Mouse (Mus musculus): ENCODE measurements at regions not wholly inside any gene's neighbourhood (a gene's known extent, or its start where the extent isn't known, plus 50 kb on each side); places are given as distances from the start of the nearest gene placed in this dataset.

DNA sequence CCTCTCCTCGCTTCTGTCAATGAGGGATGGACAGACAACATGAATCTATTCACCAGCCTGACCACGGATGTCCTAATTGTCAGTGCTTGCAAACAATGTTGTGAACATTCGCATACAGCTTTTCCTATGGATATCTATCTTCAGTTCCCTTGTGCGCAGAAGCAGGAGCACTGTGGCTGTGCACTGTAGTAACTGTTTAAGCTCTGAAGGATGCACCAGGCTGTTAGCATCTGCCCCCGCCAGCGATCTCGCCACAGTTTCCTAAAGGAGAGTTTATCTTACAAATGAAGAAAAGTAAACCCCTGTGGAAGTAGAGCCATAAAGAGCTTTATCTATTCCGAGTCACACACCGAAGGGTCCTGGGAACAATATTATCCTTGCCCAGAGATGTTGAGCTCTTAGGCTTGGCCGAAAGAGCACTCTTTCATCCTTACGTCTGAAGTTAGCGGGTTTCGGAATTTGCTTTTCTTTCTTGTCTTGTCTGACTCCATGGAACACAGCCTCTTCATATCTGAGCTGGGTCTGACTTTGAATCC is 357.4 kb downstream of the Agtpbp1 start:
- no peak for DNase-seq

GRCm38 (mm10) chr13:59220587-59220986 is 364.4 kb downstream of the Agtpbp1 start:
- DNase-seq, result no peak

DNA sequence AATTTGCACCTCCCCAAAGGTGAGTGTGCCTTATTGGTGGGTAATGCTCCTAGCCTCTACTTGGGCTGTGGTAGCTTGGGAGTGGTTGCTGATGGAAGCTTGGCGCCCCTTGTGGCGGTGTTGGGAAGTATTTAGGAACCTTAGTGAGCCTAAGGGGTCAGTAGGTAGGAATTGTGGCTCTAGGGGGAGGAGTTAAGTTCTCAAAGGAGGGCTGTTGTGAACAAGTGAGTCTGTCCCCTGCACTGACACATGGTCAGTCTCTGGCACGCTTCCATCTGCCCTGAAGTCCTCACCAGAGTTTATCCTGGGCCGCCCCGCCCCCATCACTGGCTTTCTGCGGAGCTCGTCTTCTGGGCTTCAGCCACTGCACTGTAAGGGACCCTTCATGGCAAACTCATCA is 364.9 kb downstream of the Agtpbp1 start:
- DNase-seq, result peak; percentile 40

- DNase-seq, result peak; percentile 58
Measured at GRCm38 (mm10) chr13:59216686-59217298, 368.2 kb downstream of the Agtpbp1 start.

- DNase-seq, result no peak
Measured at GRCm38 (mm10) chr13:59212296-59212701, 372.7 kb downstream of the Agtpbp1 start.

DNA sequence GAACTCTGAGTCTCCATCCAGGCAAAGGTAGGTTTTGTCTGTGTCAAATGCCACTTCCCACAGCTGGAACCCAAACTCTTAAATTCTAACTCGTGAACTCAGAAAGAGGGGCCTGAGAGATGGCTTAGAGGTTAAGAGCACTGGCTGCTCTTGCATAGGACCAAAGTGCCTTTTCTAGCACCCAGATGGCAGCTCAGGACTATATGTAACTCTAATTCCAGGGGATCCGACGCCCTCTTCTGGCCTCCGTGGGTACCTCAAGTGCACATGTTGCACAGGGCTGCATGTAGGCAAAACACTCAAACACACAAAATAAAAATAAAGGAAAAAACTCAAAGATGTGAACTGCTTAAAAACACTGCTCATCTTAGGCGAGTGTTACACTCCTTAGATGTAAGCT is 374.2 kb downstream of the Agtpbp1 start:
- no peak for DNase-seq

- no peak for DNase-seq
Measured at GRCm38 (mm10) chr13:59206186-59206585, 378.8 kb downstream of the Agtpbp1 start.

DNA sequence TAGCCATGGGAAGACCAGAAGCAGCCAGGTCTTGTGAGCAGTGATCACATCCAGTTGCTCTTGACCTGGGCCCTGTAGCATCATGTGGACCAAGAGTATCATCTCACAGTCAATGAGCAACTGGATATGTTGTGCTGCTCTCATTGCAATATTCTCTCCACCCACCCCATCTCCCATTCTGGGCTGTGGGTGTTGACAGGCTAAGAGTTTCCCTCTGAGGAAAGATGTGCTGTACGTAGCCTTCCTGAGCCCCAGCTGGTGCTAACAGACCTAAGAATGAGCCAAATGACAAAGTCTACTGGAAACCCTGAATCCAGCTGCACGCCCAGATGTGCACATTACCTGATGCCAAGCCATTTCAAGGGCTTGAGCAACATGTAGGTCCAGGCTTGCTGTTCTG is 380.5 kb downstream of the Agtpbp1 start:
- DNase-seq, result no peak

- no peak for DNase-seq
Measured at GRCm38 (mm10) chr13:59196311-59196710, 388.7 kb downstream of the Agtpbp1 start.

GRCm38 (mm10) chr13:59188431-59188830 is 382.1 kb downstream of the Ntrk2 start:
- no peak for DNase-seq

All from lung, postnatal 36 days (tissue).